Mouse (Mus musculus) lung, postnatal 25 days (tissue): Measurements from ENCODE around the gene Lpp.

ENCODE experiments used
- DNase-seq: peaks from one replicate; pipeline ENCODE4 v3.0.0; 2022; ENCODE audit warnings: low spot score

Gene Lpp

GRCm38 (mm10) chr16:24806093-24806492 lies 412.8 kb downstream of the Lpp start:
- no peak for DNase-seq

- DNase-seq: no peak
Observed at GRCm38 (mm10) chr16:24807565-24807964, 414.3 kb downstream of the Lpp start.

- DNase-seq: no peak
Observed at GRCm38 (mm10) chr16:24809811-24810210, 416.5 kb downstream of the Lpp start.

GRCm38 (mm10) chr16:24816621-24817020 lies 423.3 kb downstream of the Lpp start:
- DNase-seq: no peak

- DNase-seq: no peak
Observed at GRCm38 (mm10) chr16:24817381-24817780, 424.1 kb downstream of the Lpp start.

- no peak for DNase-seq
Observed at GRCm38 (mm10) chr16:24819127-24819526, 425.8 kb downstream of the Lpp start.

GRCm38 (mm10) chr16:24822182-24822875 lies 429.0 kb downstream of the Lpp start:
- no peak for DNase-seq

GRCm38 (mm10) chr16:24822918-24823317 lies 429.6 kb downstream of the Lpp start:
- DNase-seq: no peak

- peak; percentile 8 for DNase-seq
Observed at GRCm38 (mm10) chr16:24826390-24826789, 433.1 kb downstream of the Lpp start.

GRCm38 (mm10) chr16:24828207-24828803 lies 435.0 kb downstream of the Lpp start:
- no peak for DNase-seq

GRCm38 (mm10) chr16:24829860-24830259 lies 436.6 kb downstream of the Lpp start:
- DNase-seq: no peak

GRCm38 (mm10) chr16:24830939-24831338 lies 437.6 kb downstream of the Lpp start:
- no peak for DNase-seq

- no peak for DNase-seq
Observed at GRCm38 (mm10) chr16:24833221-24833620, 439.9 kb downstream of the Lpp start.

GRCm38 (mm10) chr16:24834536-24834935 lies 441.2 kb downstream of the Lpp start:
- no peak for DNase-seq

GRCm38 (mm10) chr16:24836550-24836949 lies 443.2 kb downstream of the Lpp start:
- DNase-seq: no peak

GRCm38 (mm10) chr16:24839018-24839417 lies 445.7 kb downstream of the Lpp start:
- DNase-seq: no peak

- DNase-seq: no peak
Observed at GRCm38 (mm10) chr16:24840073-24840472, 446.8 kb downstream of the Lpp start.

GRCm38 (mm10) chr16:24846141-24846540 lies 452.8 kb downstream of the Lpp start:
- DNase-seq: no peak

- DNase-seq: no peak
Observed at GRCm38 (mm10) chr16:24859509-24860140, 466.3 kb downstream of the Lpp start.

GRCm38 (mm10) chr16:24860445-24860844 lies 467.1 kb downstream of the Lpp start:
- no peak for DNase-seq

- DNase-seq: no peak
Observed at GRCm38 (mm10) chr16:24861374-24861773, 468.1 kb downstream of the Lpp start.

GRCm38 (mm10) chr16:24874235-24874634 lies 480.9 kb downstream of the Lpp start:
- DNase-seq: peak; percentile 64

GRCm38 (mm10) chr16:24875661-24876060 lies 482.4 kb downstream of the Lpp start:
- DNase-seq: no peak
